Mouse (Mus musculus) forebrain, postnatal 0 days (tissue): Measurements from ENCODE around the gene Defb11. TPM values are rescaled to one million over a fixed set of nuclear protein-coding genes. Genes with fewer than 3 reads are reported as not detected.
"Not testable (repeated sequence)": the region's sequence is repeated elsewhere in the genome, so short reads cannot be mapped to it uniquely, and the experiment has no call there.

Experiments
- ATAC-seq: fragments of 200-750 bp; cut with Nextera tagmentation; 2 replicates; pipeline ENCODE4 v1.8.0; 2017; ENCODE audit warnings: mild to moderate bottlenecking, moderate library complexity
- DNase-seq: peaks from one replicate; pipeline ENCODE4 v3.0.0-alpha.2; 2015
- H3K27ac ChIP-seq: fragments of 300-500 bp; sonication (generic); 2 replicates; pipeline ENCODE4 v1.5.1; 2014; ENCODE audit warnings: low read depth, mild to moderate bottlenecking, antibody characterized with exemption, low read length, moderate library complexity, mixed read lengths
- H3K27me3 ChIP-seq: fragments of 300-500 bp; sonication (generic); 2 replicates; pipeline ENCODE4 v1.6.1; 2014; ENCODE audit warnings: mild to moderate bottlenecking, low read length, mixed read lengths; ENCODE audit not compliant: insufficient read depth
- H3K36me3 ChIP-seq: fragments of 300-500 bp; sonication (generic); 2 replicates; pipeline ENCODE4 v1.6.1; 2014; ENCODE audit warnings: mild to moderate bottlenecking, moderate library complexity; ENCODE audit not compliant: insufficient read depth
- H3K4me1 ChIP-seq: fragments of 300-500 bp; sonication (generic); 2 replicates; pipeline ENCODE4 v1.6.1; 2014; ENCODE audit warnings: antibody characterized with exemption; ENCODE audit not compliant: insufficient read depth
- H3K4me2 ChIP-seq: fragments of 300-500 bp; sonication (generic); 2 replicates; pipeline ENCODE4 v1.6.1; 2014; ENCODE audit warnings: low read depth, mild to moderate bottlenecking, moderate library complexity
- H3K4me3 ChIP-seq: fragments of 300-500 bp; sonication (generic); 2 replicates; pipeline ENCODE4 v1.5.1; 2014; ENCODE audit warnings: low read depth, low read length, mixed read lengths
- H3K9ac ChIP-seq: fragments of 300-500 bp; sonication (generic); 2 replicates; pipeline ENCODE4 v1.6.1; 2014; ENCODE audit warnings: mild to moderate bottlenecking
- H3K9me3 ChIP-seq: fragments of 300-500 bp; sonication (generic); 2 replicates; pipeline ENCODE4 v1.6.1; 2016; ENCODE audit warnings: low read length
- CTCF ChIP-seq: sonication (generic); IDR thresholded peaks from 2 replicates; pipeline ENCODE4 v1.5.1; 2016; ENCODE audit warnings: antibody characterized with exemption, control low read depth, low read depth
- WGBS: fragments of 180-500 bp; shearing (Covaris S2); extraction: QIAGEN DNeasy Blood & Tissue Kit; methylation state at CpG from one replicate; pipeline ENCODE4 v1.1.7; 2014; 5-methylcytosine and 5-hydroxymethylcytosine counted together
- polyA plus RNA-seq: library from polyadenylated mRNA; unstranded; fragments of >200 nt; fragmentation: Nextera tagmentation; extraction: Ambion mirVana; gene quantifications from 2 replicates; pipeline ENCODE4 v1.2.1, GENCODE M21; 2015
- total RNA-seq: library from RNA; depleted of rRNA; stranded (reverse); fragments of >200 nt; gene quantifications from 2 replicates; pipeline ENCODE4 v1.2.3, GENCODE M21; 2014; rRNA removed

The Defb11 gene
- total and polyA plus RNA-seq, 2 experiments from 2014 or later = 18.1 TPM; not detected in 1

- H3K27ac ChIP-seq = no peak overlapping the region
- no peak for DNase-seq
- no peak for TF ChIP-seq CTCF
- no peak overlapping the region for H3K4me2 ChIP-seq
- H3K4me3 ChIP-seq = no peak overlapping the region
- no peaks in the 10 kb centered on the region for H3K36me3 ChIP-seq
- H3K9ac ChIP-seq = no peak overlapping the region
- no peak for ATAC-seq
- H3K9me3 ChIP-seq = no peaks in the 10 kb centered on the region
- 87% methylated on average over 3 of the region's 3 CpGs for WGBS
- no peaks in the 10 kb centered on the region for H3K27me3 ChIP-seq
- no peaks in the 10 kb centered on the region for H3K4me1 ChIP-seq
Measured at GRCm38 (mm10) chr8:21915625-21916024, 9.4 kb upstream of the Defb11 start.

DNA sequence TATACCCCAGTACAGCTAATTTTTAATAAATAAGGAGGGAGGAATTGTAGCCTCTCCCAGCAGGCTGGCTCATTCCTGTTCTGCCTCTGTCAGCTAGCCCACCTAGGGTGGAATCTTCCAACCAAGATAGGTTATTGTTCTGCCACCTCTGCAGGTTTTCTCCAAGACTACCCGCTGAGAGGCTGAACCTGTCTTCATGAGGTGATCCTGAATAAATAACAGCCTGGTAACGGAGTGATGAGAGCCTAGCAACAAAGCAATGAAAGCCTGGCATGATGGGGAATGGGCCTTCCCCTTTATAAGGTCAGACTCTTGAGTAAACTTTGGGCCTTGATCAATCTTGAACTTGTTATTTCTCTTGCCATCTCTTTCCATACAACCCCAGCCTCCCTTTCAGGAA lies 6.3 kb upstream of the Defb11 start:
- H3K9me3 ChIP-seq = no peaks in the 10 kb centered on the region
- no peak overlapping the region for H3K4me3 ChIP-seq
- no peaks in the 10 kb centered on the region for H3K4me1 ChIP-seq
- ATAC-seq (no peak), DNase-seq (no peak)
- H3K27ac ChIP-seq = no peak overlapping the region
- no peak overlapping the region for H3K4me2 ChIP-seq
- TF ChIP-seq CTCF = no peak
- H3K27me3 ChIP-seq = no peaks in the 10 kb centered on the region
- 19% methylated on average over 2 of the region's 2 CpGs for WGBS
- H3K9ac ChIP-seq = no peak overlapping the region
- no peaks in the 10 kb centered on the region for H3K36me3 ChIP-seq

- Histone ChIP-seq H3K27me3 (no peaks in the 10 kb centered on the region), H3K27ac (no peak overlapping the region), H3K4me1 (no peaks in the 10 kb centered on the region), H3K4me3 (no peak overlapping the region), H3K9me3 (no peaks in the 10 kb centered on the region), H3K9ac (no peak overlapping the region), H3K36me3 (no peaks in the 10 kb centered on the region), H3K4me2 (no peak overlapping the region)
- no peak for TF ChIP-seq CTCF
- WGBS = 0% methylated on average over 1 of the region's 1 CpGs
- DNase-seq (no peak), ATAC-seq (no peak)
Measured at GRCm38 (mm10) chr8:21911931-21912330, 5.7 kb upstream of the Defb11 start.

GRCm38 (mm10) chr8:21885321-21885720 lies 20.9 kb downstream of the Defb11 start, which contains the start of gene Defb9:
TSS of gene Defb9 (minus strand) at chr8:21885421.
- H3K4me3 ChIP-seq, H3K27me3 ChIP-seq, H3K9me3 ChIP-seq, ATAC-seq, H3K27ac ChIP-seq, H3K36me3 ChIP-seq, H3K9ac ChIP-seq, H3K4me2 ChIP-seq, DNase-seq, H3K4me1 ChIP-seq: not testable (repeated sequence)

DNA sequence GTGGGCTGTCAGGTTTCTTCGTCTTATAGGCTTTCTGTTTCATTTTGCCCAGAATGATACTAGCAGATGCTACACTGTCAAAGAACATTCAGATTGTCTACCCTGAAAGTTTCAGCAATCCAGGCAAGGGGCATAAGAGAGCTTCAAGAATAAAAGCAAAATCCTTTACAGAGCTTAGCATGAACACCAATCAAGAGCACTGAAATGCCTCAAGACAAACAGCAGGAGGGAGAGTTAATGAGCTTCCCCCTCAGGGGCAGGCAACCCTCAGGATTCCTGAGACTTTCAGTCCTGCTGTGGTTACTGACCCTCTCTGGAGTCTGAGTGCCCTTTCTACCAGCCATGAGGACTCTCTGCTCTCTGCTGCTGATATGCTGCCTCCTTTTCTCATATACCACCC lies 47.6 kb downstream of the Defb11 start, which contains the start of gene Defb10:
TSS of gene Defb10 (plus strand) at position 316 of the 400 bp plus-strand sequence.
- not testable (repeated sequence) for H3K36me3 ChIP-seq, H3K4me3 ChIP-seq, H3K9me3 ChIP-seq, H3K27me3 ChIP-seq, DNase-seq, H3K9ac ChIP-seq, ATAC-seq, H3K4me1 ChIP-seq, H3K27ac ChIP-seq, H3K4me2 ChIP-seq
- WGBS = 3% methylated on average over 1 of the region's 1 CpGs

Other genes with a start within 250 kb of the Defb11 start
- not detected in 2 replicates for gene Defa34, start 240.6 kb downstream of the Defb11 start, total RNA-seq
- gene Defa34, start 240.6 kb downstream of the Defb11 start, polyA plus RNA-seq = not detected in 2 replicates
- not detected in 2 replicates for gene AY761184, start 202.8 kb downstream of the Defb11 start, total RNA-seq
- not detected in 2 replicates for gene AY761184, start 202.8 kb downstream of the Defb11 start, polyA plus RNA-seq
- gene Defa24, start 171.9 kb downstream of the Defb11 start, total RNA-seq = not detected in 2 replicates
- gene Defa24, start 171.9 kb downstream of the Defb11 start, polyA plus RNA-seq = not detected in 2 replicates
- not detected in 2 replicates for gene Defb50, start 82.9 kb downstream of the Defb11 start, total RNA-seq
- not detected in 2 replicates for gene Defb50, start 82.9 kb downstream of the Defb11 start, polyA plus RNA-seq
- not detected in 2 replicates for gene Defb2, start 66.5 kb downstream of the Defb11 start, total RNA-seq
- not detected in 2 replicates for gene Defb2, start 66.5 kb downstream of the Defb11 start, polyA plus RNA-seq
- gene Defb10, start 47.5 kb downstream of the Defb11 start, total RNA-seq = not detected in 2 replicates
- gene Defb10, start 47.5 kb downstream of the Defb11 start, polyA plus RNA-seq = not detected in 2 replicates
- gene Defb9, start 21.0 kb downstream of the Defb11 start, total RNA-seq = not detected in 2 replicates
- 0.88 and 1.2 TPM in 2 replicates for gene Defb9, start 21.0 kb downstream of the Defb11 start, polyA plus RNA-seq
- not detected in 2 replicates for gene Defb15, start 26.3 kb upstream of the Defb11 start, total RNA-seq
- not detected in 2 replicates for gene Defb15, start 26.3 kb upstream of the Defb11 start, polyA plus RNA-seq
- not detected in 2 replicates for gene Defb35, start 31.9 kb upstream of the Defb11 start, total RNA-seq
- gene Defb35, start 31.9 kb upstream of the Defb11 start, polyA plus RNA-seq = not detected in 2 replicates
- gene Defb13, start 40.4 kb upstream of the Defb11 start, total RNA-seq = not detected in 2 replicates
- gene Defb13, start 40.4 kb upstream of the Defb11 start, polyA plus RNA-seq = not detected in 2 replicates
- gene Fam90a1a, start 52.3 kb upstream of the Defb11 start, total RNA-seq = not detected in 2 replicates
- not detected in 2 replicates for gene Fam90a1a, start 52.3 kb upstream of the Defb11 start, polyA plus RNA-seq
- not detected in 2 replicates for gene Ccdc70, start 63.4 kb upstream of the Defb11 start, total RNA-seq
- not detected in 2 replicates for gene Ccdc70, start 63.4 kb upstream of the Defb11 start, polyA plus RNA-seq
- 2.4 and 3.6 TPM in 2 replicates for gene Atp7b, start 153.9 kb upstream of the Defb11 start, total RNA-seq
- 0.84 and 1.2 TPM in 2 replicates for gene Atp7b, start 153.9 kb upstream of the Defb11 start, polyA plus RNA-seq
- 32.0 and 44.6 TPM in 2 replicates for gene Alg11, start 154.3 kb upstream of the Defb11 start, total RNA-seq
- gene Alg11, start 154.3 kb upstream of the Defb11 start, polyA plus RNA-seq = 22.3 and 29.1 TPM in 2 replicates
- 0.77 and 3.5 TPM in 2 replicates for gene Nek5, start 218.6 kb upstream of the Defb11 start, total RNA-seq
- 0.92 and 1.2 TPM in 2 replicates for gene Nek5, start 218.6 kb upstream of the Defb11 start, polyA plus RNA-seq